Mouse (Mus musculus): Measurements from ENCODE around the gene Lbp. TPM values are rescaled to one million over a fixed set of nuclear protein-coding genes. Genes with fewer than 3 reads are reported as not detected.
A peak's percentile ranks its signal among the peaks of the same experiment; 100 is the strongest.

Lbp gene
- polyA plus RNA-seq, 1 experiment from 2014 or later, result 4.6 TPM

DNA sequence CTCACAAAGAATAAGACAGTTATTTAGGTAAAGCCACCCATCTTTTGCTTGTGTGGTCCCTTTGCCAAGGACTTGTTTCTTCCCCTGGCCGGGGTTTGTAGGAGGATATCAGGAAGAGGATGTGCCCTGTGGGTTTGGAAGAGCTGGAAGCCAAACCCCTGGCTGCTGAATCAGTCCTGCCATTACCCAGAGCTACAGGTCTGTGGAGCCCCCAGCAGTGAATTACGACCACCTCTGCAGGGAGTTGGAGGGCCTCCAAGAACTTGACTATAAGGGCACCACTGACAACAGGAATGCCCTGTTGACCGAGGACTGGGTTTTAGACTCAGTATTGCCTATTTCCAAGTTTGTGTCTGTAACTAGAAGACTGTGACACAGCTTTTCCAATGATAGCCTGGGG lies 7.1 kb upstream of the Lbp start:
- H3K9me3 ChIP-seq (ENCODE audit: control insufficient read depth, low read length), result no peaks in the 10 kb centered on the region
- no peaks in the 10 kb centered on the region for H3K36me3 ChIP-seq (ENCODE audit: control insufficient read depth, insufficient read depth, low read length)
- no peaks in the 10 kb centered on the region for H3K27me3 ChIP-seq (replicated peaks; ENCODE audit: control insufficient read depth, insufficient read depth, low read length)
- H3K4me2 ChIP-seq (ENCODE audit: low read depth, low read length), result no peak overlapping the region
- no peak overlapping the region for H3K4me3 ChIP-seq (ENCODE audit: low read length)
- no peak for ATAC-seq
- WGBS, result 84% methylated on average over 3 of the region's 3 CpGs
- no peak overlapping the region for H3K27ac ChIP-seq (ENCODE audit: low read length)
- H3K9ac ChIP-seq (ENCODE audit: low read depth, low read length), result no peak overlapping the region
- H3K4me1 ChIP-seq (ENCODE audit: control insufficient read depth, insufficient read depth, low read length), result no peaks in the 10 kb centered on the region

- H3K27ac ChIP-seq (ENCODE audit: low read length), result no peak overlapping the region
- ATAC-seq, result no peak
- no peaks in the 10 kb centered on the region for H3K9me3 ChIP-seq (ENCODE audit: control insufficient read depth, low read length)
- H3K4me1 ChIP-seq (ENCODE audit: control insufficient read depth, insufficient read depth, low read length), result no peaks in the 10 kb centered on the region
- WGBS, result 81% methylated on average over 4 of the region's 4 CpGs
- no peak overlapping the region for H3K4me3 ChIP-seq (ENCODE audit: low read length)
- H3K9ac ChIP-seq (ENCODE audit: low read depth, low read length), result no peak overlapping the region
- H3K4me2 ChIP-seq (ENCODE audit: low read depth, low read length), result no peak overlapping the region
- H3K27me3 ChIP-seq (replicated peaks; ENCODE audit: control insufficient read depth, insufficient read depth, low read length), result no peaks in the 10 kb centered on the region
- H3K36me3 ChIP-seq (ENCODE audit: control insufficient read depth, insufficient read depth, low read length), result no peaks in the 10 kb centered on the region
Observed at GRCm38 (mm10) chr2:158299731-158300130, 6.6 kb upstream of the Lbp start.

DNA sequence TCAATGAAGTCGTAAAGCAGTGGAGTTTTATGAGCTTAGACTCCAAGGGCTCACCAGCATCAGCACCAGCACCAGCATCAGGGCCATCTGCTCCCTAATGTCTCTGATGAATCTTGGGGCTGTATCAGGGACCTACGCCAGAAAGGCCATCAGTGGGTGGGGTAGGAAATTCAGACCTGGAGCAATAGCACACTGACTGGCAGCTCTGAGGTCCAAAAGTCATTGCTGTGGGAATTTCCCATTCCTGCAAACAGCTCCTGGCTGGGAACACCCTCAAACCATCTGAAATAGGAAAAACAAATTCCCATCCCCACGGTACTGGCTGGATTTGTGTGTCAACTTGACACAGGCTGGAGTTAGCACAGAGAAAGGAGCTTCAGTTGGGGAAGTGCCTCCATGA lies 3.5 kb upstream of the Lbp start:
- no peak overlapping the region for H3K27ac ChIP-seq (ENCODE audit: low read length)
- peaks cover 9% of the 10 kb centered on the region; the same call in 1 of the 2 replicates for H3K4me1 ChIP-seq (ENCODE audit: control insufficient read depth, insufficient read depth, low read length)
- H3K4me3 ChIP-seq (ENCODE audit: low read length), result no peak overlapping the region
- no peaks in the 10 kb centered on the region for H3K9me3 ChIP-seq (ENCODE audit: control insufficient read depth, low read length)
- no peaks in the 10 kb centered on the region for H3K27me3 ChIP-seq (replicated peaks; ENCODE audit: control insufficient read depth, insufficient read depth, low read length)
- no peak overlapping the region for H3K9ac ChIP-seq (ENCODE audit: low read depth, low read length)
- H3K4me2 ChIP-seq (ENCODE audit: low read depth, low read length), result no peak overlapping the region
- no peak for ATAC-seq
- no peaks in the 10 kb centered on the region for H3K36me3 ChIP-seq (ENCODE audit: control insufficient read depth, insufficient read depth, low read length)
- 52% methylated on average over 3 of the region's 3 CpGs for WGBS

- H3K27me3 ChIP-seq (replicated peaks; ENCODE audit: control insufficient read depth, insufficient read depth, low read length), result no peaks in the 10 kb centered on the region
- no peaks in the 10 kb centered on the region for H3K9me3 ChIP-seq (ENCODE audit: control insufficient read depth, low read length)
- H3K36me3 ChIP-seq (ENCODE audit: control insufficient read depth, insufficient read depth, low read length), result no peaks in the 10 kb centered on the region
- H3K27ac ChIP-seq (ENCODE audit: low read length), result no peak overlapping the region
- peak; percentile 47 for ATAC-seq
- H3K4me1 ChIP-seq (ENCODE audit: control insufficient read depth, insufficient read depth, low read length), result peaks cover 9% of the 10 kb centered on the region; the same call in 1 of the 2 replicates
- WGBS, result 41% methylated on average over 6 of the region's 6 CpGs
- no peak overlapping the region for H3K4me2 ChIP-seq (ENCODE audit: low read depth, low read length)
- no peak overlapping the region for H3K9ac ChIP-seq (ENCODE audit: low read depth, low read length)
- no peak overlapping the region for H3K4me3 ChIP-seq (ENCODE audit: low read length)
Observed at GRCm38 (mm10) chr2:158306696-158307049, 380 bp downstream of the Lbp start.

DNA sequence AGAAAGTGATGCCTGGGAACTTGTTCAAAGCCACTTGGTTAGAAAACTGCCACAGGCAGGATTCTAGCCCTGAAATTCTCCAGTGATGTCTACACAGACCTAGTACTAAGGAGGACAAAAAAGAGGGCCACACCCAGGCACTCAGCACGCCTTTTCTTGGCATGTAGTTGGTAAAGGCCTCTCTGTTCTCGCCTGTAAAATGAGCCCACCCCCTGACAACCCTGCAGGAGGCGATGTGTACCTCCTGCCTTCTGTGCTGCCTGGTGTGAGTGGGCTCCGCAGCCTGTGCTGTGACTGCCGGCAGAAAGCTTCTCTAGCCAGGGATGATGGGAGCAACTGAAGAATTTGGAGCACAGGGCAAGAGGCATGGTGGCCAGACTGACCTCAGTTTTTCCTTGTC lies 2.0 kb downstream of the Lbp start:
- no peak for ATAC-seq

GRCm38 (mm10) chr2:158313089-158313488 lies 6.8 kb downstream of the Lbp start:
- H3K27me3 ChIP-seq (replicated peaks; ENCODE audit: control insufficient read depth, insufficient read depth, low read length), result no peaks in the 10 kb centered on the region
- H3K9ac ChIP-seq (ENCODE audit: low read depth, low read length), result no peak overlapping the region
- 81% methylated on average over 1 of the region's 1 CpGs for WGBS
- H3K4me3 ChIP-seq (ENCODE audit: low read length), result no peak overlapping the region
- no peaks in the 10 kb centered on the region for H3K36me3 ChIP-seq (ENCODE audit: control insufficient read depth, insufficient read depth, low read length)
- ATAC-seq, result no peak
- H3K27ac ChIP-seq (ENCODE audit: low read length), result no peak overlapping the region
- no peak overlapping the region for H3K4me2 ChIP-seq (ENCODE audit: low read depth, low read length)
- H3K9me3 ChIP-seq (ENCODE audit: control insufficient read depth, low read length), result no peaks in the 10 kb centered on the region
- no peaks in the 10 kb centered on the region for H3K4me1 ChIP-seq (ENCODE audit: control insufficient read depth, insufficient read depth, low read length)

More for the DNA sequence above, 2.0 kb downstream of the Lbp start:
- Histone ChIP-seq H3K9me3 (ENCODE audit: control insufficient read depth, low read length) (no peaks in the 10 kb centered on the region), H3K27me3 (replicated peaks; ENCODE audit: control insufficient read depth, insufficient read depth, low read length) (no peaks in the 10 kb centered on the region), H3K4me2 (ENCODE audit: low read depth, low read length) (no peak overlapping the region), H3K9ac (ENCODE audit: low read depth, low read length) (no peak overlapping the region), H3K36me3 (ENCODE audit: control insufficient read depth, insufficient read depth, low read length) (no peaks in the 10 kb centered on the region), H3K4me3 (ENCODE audit: low read length) (no peak overlapping the region), H3K27ac (ENCODE audit: low read length) (no peak overlapping the region), H3K4me1 (ENCODE audit: control insufficient read depth, insufficient read depth, low read length) (peaks cover 9% of the 10 kb centered on the region; the same call in 1 of the 2 replicates)
- WGBS, result 58% methylated on average over 5 of the region's 5 CpGs

- H3K4me3 ChIP-seq (ENCODE audit: low read length), result no peak overlapping the region
- H3K9me3 ChIP-seq (ENCODE audit: control insufficient read depth, low read length), result no peaks in the 10 kb centered on the region
- H3K36me3 ChIP-seq (ENCODE audit: control insufficient read depth, insufficient read depth, low read length), result no peaks in the 10 kb centered on the region
- H3K4me2 ChIP-seq (ENCODE audit: low read depth, low read length), result no peak overlapping the region
- ATAC-seq, result no peak
- 69% methylated on average over 8 of the region's 8 CpGs for WGBS
- H3K27me3 ChIP-seq (replicated peaks; ENCODE audit: control insufficient read depth, insufficient read depth, low read length), result no peaks in the 10 kb centered on the region
- H3K27ac ChIP-seq (ENCODE audit: low read length), result no peak overlapping the region
- no peak overlapping the region for H3K9ac ChIP-seq (ENCODE audit: low read depth, low read length)
- no peaks in the 10 kb centered on the region for H3K4me1 ChIP-seq (ENCODE audit: control insufficient read depth, insufficient read depth, low read length)
Observed at GRCm38 (mm10) chr2:158316371-158316770, 10.1 kb downstream of the Lbp start.

- Histone ChIP-seq H3K4me2 (ENCODE audit: low read depth, low read length) (no peak overlapping the region), H3K27ac (ENCODE audit: low read length) (no peak overlapping the region), H3K4me1 (ENCODE audit: control insufficient read depth, insufficient read depth, low read length) (no peaks in the 10 kb centered on the region), H3K36me3 (ENCODE audit: control insufficient read depth, insufficient read depth, low read length) (no peaks in the 10 kb centered on the region), H3K27me3 (replicated peaks; ENCODE audit: control insufficient read depth, insufficient read depth, low read length) (no peaks in the 10 kb centered on the region), H3K9ac (ENCODE audit: low read depth, low read length) (no peak overlapping the region), H3K9me3 (ENCODE audit: control insufficient read depth, low read length) (no peaks in the 10 kb centered on the region), H3K4me3 (ENCODE audit: low read length) (no peak overlapping the region)
- ATAC-seq, result no peak
- 15% methylated on average over 5 of the region's 5 CpGs for WGBS
Observed at GRCm38 (mm10) chr2:158317026-158317425, 10.7 kb downstream of the Lbp start.

- no peaks in the 10 kb centered on the region for H3K4me1 ChIP-seq (ENCODE audit: control insufficient read depth, insufficient read depth, low read length)
- no peaks in the 10 kb centered on the region for H3K27me3 ChIP-seq (replicated peaks; ENCODE audit: control insufficient read depth, insufficient read depth, low read length)
- whole genome bisulfite sequencing, result 88% methylated on average over 6 of the region's 6 CpGs
- no peaks in the 10 kb centered on the region for H3K9me3 ChIP-seq (ENCODE audit: control insufficient read depth, low read length)
- H3K36me3 ChIP-seq (ENCODE audit: control insufficient read depth, insufficient read depth, low read length), result no peaks in the 10 kb centered on the region
- no peak overlapping the region for H3K4me2 ChIP-seq (ENCODE audit: low read depth, low read length)
- H3K4me3 ChIP-seq (ENCODE audit: low read length), result no peak overlapping the region
- no peak for ATAC-seq
- H3K9ac ChIP-seq (ENCODE audit: low read depth, low read length), result no peak overlapping the region
- H3K27ac ChIP-seq (ENCODE audit: low read length), result no peak overlapping the region
Observed at GRCm38 (mm10) chr2:158321596-158321995, 15.3 kb downstream of the Lbp start.

DNA sequence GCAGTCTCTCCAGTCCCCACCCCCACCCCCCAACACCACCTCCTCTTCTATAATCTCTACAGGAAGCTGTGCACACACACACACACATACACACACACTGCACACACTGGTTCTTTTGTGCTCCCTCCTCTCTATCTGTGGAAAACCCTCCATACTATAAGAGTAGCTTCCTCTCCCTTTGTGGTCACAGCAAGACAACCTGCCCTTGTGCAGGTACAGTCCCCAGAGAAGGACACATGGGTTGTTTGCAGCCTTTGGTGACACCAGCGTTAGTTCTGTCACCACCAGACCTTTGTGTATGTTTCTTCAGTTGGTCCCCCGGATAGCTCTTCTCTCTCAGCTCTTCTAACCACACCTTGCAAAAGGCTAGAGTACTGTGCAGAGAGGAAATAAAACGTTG lies 16.6 kb downstream of the Lbp start:
- no peak for ATAC-seq
- Histone ChIP-seq H3K9me3 (ENCODE audit: control insufficient read depth, low read length) (no peaks in the 10 kb centered on the region), H3K4me1 (ENCODE audit: control insufficient read depth, insufficient read depth, low read length) (no peaks in the 10 kb centered on the region), H3K4me3 (ENCODE audit: low read length) (no peak overlapping the region), H3K9ac (ENCODE audit: low read depth, low read length) (no peak overlapping the region), H3K27me3 (replicated peaks; ENCODE audit: control insufficient read depth, insufficient read depth, low read length) (no peaks in the 10 kb centered on the region), H3K36me3 (ENCODE audit: control insufficient read depth, insufficient read depth, low read length) (no peaks in the 10 kb centered on the region), H3K27ac (ENCODE audit: low read length) (no peak overlapping the region), H3K4me2 (ENCODE audit: low read depth, low read length) (no peak overlapping the region)
- 68% methylated on average over 3 of the region's 3 CpGs for WGBS

Data from intestine, embryonic 16.5 days (tissue).